ENCODE assay signal across 8 mouse cellular contexts in genomic region chr17:45805471-45806082, GRCm38 (mm10).
DNase-seq lines count a peak whose midpoint lies in the region; ATAC-seq and TF ChIP-seq lines count a peak whose summit lies in the region.

No protein-coding gene starts in this region.

- no peaks in the 10 kb centered on the region for H3K36me3 ChIP-seq in heart, embryonic 10.5 days
- no peaks in the 10 kb centered on the region for H3K36me3 ChIP-seq in ES-E14 (ENCODE audit: control insufficient read depth, insufficient read depth, low read length, poor library complexity, severe bottlenecking)
- H3K36me3 ChIP-seq in midbrain, embryonic 13.5 days, result no peaks in the 10 kb centered on the region

- peak; percentile 73 for TF ChIP-seq CTCF in gastrocnemius, adult 2 months (IDR thresholded peaks at IDR 0.05)

- peak overlapping the region; percentile 41; the same call in 1 of the 2 replicates for H3K9ac ChIP-seq in ES-E14 (ENCODE audit: insufficient read depth, low read depth, low read length, poor library complexity, severe bottlenecking)
- no peak overlapping the region for H3K9ac ChIP-seq in midbrain, embryonic 13.5 days (replicated peaks)

- in situ Hi-C loops in ES-E14 (cut with MboI; ENCODE audit: low sequenced_read_pairs in 2 of 2, unreplicated experiment in 2 of 2), result no loop called here

- ATAC-seq in midbrain, embryonic 13.5 days, result peak; percentile 77
- ATAC-seq in erythroblast, adult 5-6 weeks (replicated peaks; ENCODE audit: low FRiP score, poor library complexity, severe bottlenecking), result no peak

- peak overlapping the region; percentile 36 for H3K4me2 ChIP-seq in midbrain, embryonic 13.5 days (replicated peaks)

- H3K27ac ChIP-seq in heart, embryonic 10.5 days, result peak overlapping the region; percentile 66
- no peak overlapping the region for H3K27ac ChIP-seq in ES-E14 (ENCODE audit: insufficient read depth, low read depth, low read length, poor library complexity, severe bottlenecking)
- peak overlapping the region; percentile 43 for H3K27ac ChIP-seq in gastrocnemius, adult 2 months
- peak overlapping the region; percentile 47; the same call in 1 of the 2 replicates for H3K27ac ChIP-seq in midbrain, embryonic 13.5 days

- peaks cover 74% of the 10 kb centered on the region for H3K27me3 ChIP-seq in heart, embryonic 10.5 days (ENCODE audit: insufficient read depth, poor library complexity, severe bottlenecking)
- peaks cover 21% of the 10 kb centered on the region; the same call in 1 of the 2 replicates for H3K27me3 ChIP-seq in midbrain, embryonic 13.5 days

- no peaks in the 10 kb centered on the region for H3K9me3 ChIP-seq in heart, embryonic 10.5 days
- H3K9me3 ChIP-seq in ES-E14 (ENCODE audit: control insufficient read depth, insufficient read depth, low read depth, low read length), result no peaks in the 10 kb centered on the region
- H3K9me3 ChIP-seq in midbrain, embryonic 13.5 days, result no peaks in the 10 kb centered on the region

- no peak for DNase-seq in heart, embryonic 10.5 days (ENCODE audit: low spot score)
- no peak for DNase-seq in heart, postnatal 36 days
- no peak for DNase-seq in ES-E14 (ENCODE audit: low read depth, low spot score)
- DNase-seq in gastrocnemius, adult 2 months, result peak; percentile 85
- DNase-seq in kidney, postnatal 10 days, result peak; percentile 75
- no peak for DNase-seq in adrenal gland, adult 2 months

- H3K4me3 ChIP-seq in heart, embryonic 10.5 days, result peak overlapping the region; percentile 34
- peak overlapping the region; percentile 14 to 55; a peak in 2 of 4 replicates for H3K4me3 ChIP-seq in ES-E14 (ENCODE audit: insufficient read depth in 1 of 2, low read depth in 1 of 2, low read length in 2 of 2, poor library complexity in 1 of 2, severe bottlenecking in 1 of 2)
- no peak overlapping the region for H3K4me3 ChIP-seq in gastrocnemius, adult 2 months
- H3K4me3 ChIP-seq in midbrain, embryonic 13.5 days (replicated peaks), result peak overlapping the region; percentile 5; the same call in 1 of the 2 replicates

- H3K4me1 ChIP-seq in heart, embryonic 10.5 days, result peaks cover 49% of the 10 kb centered on the region
- H3K4me1 ChIP-seq in ES-E14 (ENCODE audit: control insufficient read depth in 2 of 2, insufficient read depth in 2 of 2, low read length in 2 of 2, poor library complexity in 1 of 2), result peaks cover 2 to 19% of the 10 kb centered on the region in 2 experiments; a peak in 2 of 4 replicates
- H3K4me1 ChIP-seq in midbrain, embryonic 13.5 days (replicated peaks), result peaks cover 29% of the 10 kb centered on the region

- WGBS in heart, embryonic 10.5 days, result 4% methylated on average over 34 of the region's 35 CpGs
- under 1% methylated on average over 34 of the region's 35 CpGs for WGBS in midbrain, embryonic 13.5 days

- intact Hi-C loops in heart, postnatal 36 days (cut with DNase I), result no loop called here
- intact Hi-C loops in gastrocnemius, adult 2 months (cut with DNase I), result no loop called here

TF ChIP-seq in ES-E14, 5 proteins besides CTCF, POLR2A, EP300 and RAD21:
- no peak for TF ChIP-seq CHD2 (IDR thresholded peaks at IDR 0.05; ENCODE audit: low read depth, low read length)
- no peak for TF ChIP-seq ZC3H11A (IDR thresholded peaks at IDR 0.05; ENCODE audit: borderline replicate concordance, low read depth, low read length)
- TF ChIP-seq HCFC1 (IDR thresholded peaks at IDR 0.05; ENCODE audit: borderline replicate concordance, insufficient read depth, low read length), result no peak
- no peak for TF ChIP-seq MAFK (IDR thresholded peaks at IDR 0.05; ENCODE audit: insufficient read depth, low read depth, low read length)
- TF ChIP-seq ZNF384 (IDR thresholded peaks at IDR 0.05; ENCODE audit: low read depth, low read length), result no peak

Comparison
In these comparisons a context has a peak if more than half of its experiments do, and no peak if none do; other contexts are left out.
1. DNase-seq: peak in gastrocnemius, adult 2 months (single experiment) and kidney, postnatal 10 days (single experiment); none in heart, embryonic 10.5 days (single experiment), heart, postnatal 36 days (0 of 2), ES-E14 (single experiment) and adrenal gland, adult 2 months (single experiment).